Mouse (Mus musculus): ENCODE results near the gene Tmem145.

- TF ChIP-seq CTCF (IDR thresholded peaks at IDR 0.05; ENCODE audit: low read depth, low read length) (no peak), TAL1 (conservative IDR thresholded peaks at IDR 0.05; ENCODE audit: low read depth, low read length) (no peak)
Measured at GRCm38 (mm10) chr7:25315306-25316041, 9.6 kb downstream of the Tmem145 start.

All from G1E (cell line).